Mouse (Mus musculus) ES-Bruce4 (cell line): Measurements from ENCODE around the gene Arhgef10l.

Experiments used
- CTCF ChIP-seq: IDR thresholded peaks from one replicate; pipeline ENCODE4 v1.8.1; 2011; ENCODE audit warnings: low read depth, low read length
- POLR2A ChIP-seq: IDR thresholded peaks from one replicate; pipeline ENCODE4 v1.8.1; 2011; ENCODE audit warnings: low read length; ENCODE audit not compliant: insufficient read depth

DNA sequence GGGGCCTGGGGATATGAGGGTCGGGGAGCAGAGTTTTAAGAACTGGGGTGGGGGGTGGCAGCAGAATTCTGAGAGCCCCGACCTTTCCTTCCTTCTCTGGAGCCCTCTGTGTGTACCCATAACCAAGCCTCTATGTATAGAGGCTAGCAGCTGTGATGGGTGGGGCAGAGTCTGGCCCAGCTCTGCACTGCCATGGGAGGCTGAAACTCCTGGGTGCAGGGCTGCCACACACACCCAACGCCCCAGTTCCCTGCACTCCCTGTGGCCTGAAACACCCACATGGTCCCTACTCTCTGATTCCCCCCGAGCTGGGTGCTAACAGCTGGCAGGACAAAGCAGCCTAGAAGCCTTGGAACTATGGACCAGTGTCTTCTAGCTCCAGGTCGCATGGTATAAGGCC is 107.6 kb downstream of the Arhgef10l start:
- no peak for TF ChIP-seq CTCF
- TF ChIP-seq POLR2A = no peak
